Mouse (Mus musculus) olfactory bulb, adult 2 months (tissue): ENCODE data around the gene Car4.

Source experiments
- CTCF ChIP-seq: fragments of 200-500 bp; IDR thresholded peaks from 2 replicates; pipeline ENCODE4 v1.5.1; 2012; ENCODE audit warnings: low read depth, mild to moderate bottlenecking, low read length, moderate library complexity; ENCODE audit not compliant: insufficient read depth
- POLR2A ChIP-seq: fragments of 200-500 bp; IDR thresholded peaks from 2 replicates; pipeline ENCODE4 v1.6.1; 2012; ENCODE audit warnings: mild to moderate bottlenecking, low read depth, low read length, moderate library complexity; ENCODE audit not compliant: insufficient read depth

- TF ChIP-seq CTCF, result no peak
- no peak for TF ChIP-seq POLR2A
Observed at GRCm38 (mm10) chr11:84932261-84932660, 25.3 kb upstream of the Car4 start.
